Mouse (Mus musculus): ENCODE results near the gene Tpr.

Tpr gene

DNA sequence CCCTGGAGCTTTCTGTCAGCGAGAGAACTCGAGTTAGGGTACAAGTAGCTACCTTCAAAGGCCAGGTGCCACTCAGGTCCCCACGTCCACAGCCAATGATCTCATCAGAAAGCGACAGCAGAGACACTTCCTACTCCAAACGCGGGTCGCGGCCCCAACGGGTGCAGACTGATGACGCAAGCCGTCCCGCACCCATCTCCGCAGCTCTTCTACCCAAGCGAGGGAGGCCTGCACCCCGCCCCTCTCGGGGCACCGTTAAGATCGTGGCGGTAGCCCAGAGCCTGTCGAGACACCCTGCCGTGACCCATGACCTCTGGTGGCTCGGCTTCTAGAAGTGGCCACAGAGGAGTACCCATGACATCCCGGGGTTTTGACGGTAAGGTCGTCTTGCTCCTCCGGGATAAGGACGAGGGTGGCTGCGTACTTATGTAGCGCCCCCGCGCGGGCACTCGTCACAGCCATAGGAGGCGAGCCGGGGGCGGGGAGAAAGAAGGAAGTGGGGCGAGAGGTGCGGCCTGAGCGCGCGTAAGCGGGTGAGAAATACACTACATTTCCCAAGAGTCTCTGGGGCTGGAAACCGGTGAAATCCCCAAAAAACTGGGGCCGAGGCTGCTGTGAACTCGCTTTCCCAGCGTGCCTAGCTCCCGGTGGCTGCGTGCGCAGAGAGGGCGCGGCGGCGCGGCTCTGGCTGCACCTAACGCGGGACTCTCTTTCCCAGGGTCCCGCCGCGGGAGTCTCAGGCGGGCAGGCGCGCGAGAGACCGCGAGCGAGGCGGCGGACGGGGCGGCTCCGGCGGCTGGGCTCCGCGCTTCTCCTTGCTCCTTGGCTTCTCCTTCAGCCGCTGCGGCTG lies at the start of gene Tpr, which contains the start of gene Odr4:
Tpr (plus strand) TSS at position 201 of the 850 bp plus-strand sequence.
Odr4 (minus strand) TSS at position 443 of the 850 bp plus-strand sequence.
- peak; percentile 97 for DNase-seq (ENCODE audit: low spot score)

GRCm38 (mm10) chr1:150360864-150361263 lies 31.8 kb upstream of the Tpr start:
- no peak for DNase-seq (ENCODE audit: low spot score)

- no peak for DNase-seq (ENCODE audit: low spot score)
These were observed 19.7 kb upstream of the Tpr start for GRCm38 (mm10) chr1:150372895-150373294.

DNA sequence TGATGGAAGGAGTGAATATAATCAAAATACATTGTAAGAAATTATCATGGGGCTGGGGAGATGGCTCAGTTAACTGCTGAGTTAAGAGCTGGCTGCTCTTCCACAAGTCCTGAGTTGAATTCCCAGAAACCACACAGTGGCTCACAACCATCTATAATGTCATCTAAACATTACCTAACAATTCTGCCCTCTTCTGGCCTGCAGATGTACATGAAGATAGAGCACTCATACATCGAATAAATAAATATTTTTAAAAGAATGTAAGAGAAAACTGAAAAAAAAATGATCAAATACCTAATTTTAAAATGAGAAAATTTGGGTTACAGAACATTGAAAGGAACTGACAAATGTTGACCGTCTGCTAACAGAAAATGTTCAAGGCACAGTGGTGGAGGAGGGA lies 18.4 kb upstream of the Tpr start:
- DNase-seq (ENCODE audit: low spot score): no peak

GRCm38 (mm10) chr1:150384138-150384537 lies 8.5 kb upstream of the Tpr start:
- DNase-seq (ENCODE audit: low spot score): no peak

DNA sequence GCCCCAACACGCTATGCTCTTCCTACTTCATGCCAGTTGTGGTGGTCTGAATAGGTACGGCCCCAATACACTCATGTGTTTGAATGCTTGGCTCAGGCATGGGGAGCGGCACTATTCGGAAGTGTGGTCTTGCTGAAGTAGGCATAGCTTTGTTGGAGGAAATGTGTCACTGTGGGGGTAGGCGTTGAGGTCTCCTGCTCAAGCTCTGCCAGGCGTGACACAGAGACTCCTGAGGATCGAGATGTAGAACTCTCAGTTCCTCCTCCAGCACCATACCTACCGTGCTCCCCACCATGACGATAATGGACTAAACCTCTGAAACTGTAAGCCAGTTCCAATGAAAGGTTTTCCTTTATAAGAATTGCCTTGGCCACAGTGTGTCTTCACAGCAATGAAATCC lies 5.1 kb upstream of the Tpr start:
- no peak for DNase-seq (ENCODE audit: low spot score)

DNA sequence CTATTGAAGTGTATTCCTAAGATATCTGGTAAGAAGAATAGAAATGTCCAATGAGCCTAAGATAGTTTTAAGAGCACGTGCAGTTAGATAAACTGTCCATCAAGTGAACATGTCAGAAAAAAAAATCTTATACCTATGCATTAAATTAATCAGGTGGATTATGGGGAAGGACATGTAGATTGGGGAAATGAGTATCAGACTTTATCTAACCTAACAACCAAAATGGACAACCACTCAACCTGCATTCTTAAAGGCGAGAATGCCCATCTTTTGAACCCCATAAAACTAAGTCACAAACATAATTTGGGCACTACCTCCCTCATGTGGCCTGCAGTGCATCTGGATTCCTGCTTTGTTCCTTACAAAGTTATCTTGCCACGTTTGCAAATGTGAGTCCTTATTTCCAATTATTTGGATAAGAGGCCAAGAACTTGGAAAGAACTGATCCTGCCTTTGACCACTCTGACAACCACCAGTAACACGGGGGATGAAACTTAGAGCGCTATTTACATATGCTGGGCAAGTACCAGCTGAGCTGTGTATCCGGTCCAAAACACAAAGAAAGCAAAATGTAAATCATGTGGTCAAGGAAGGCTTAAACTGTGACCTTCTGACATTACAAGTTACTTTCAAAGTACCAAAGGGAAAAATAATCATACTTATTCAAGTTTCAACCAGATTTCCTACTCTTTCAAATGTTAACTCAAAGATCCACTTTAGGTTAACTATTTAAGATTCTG lies 3.1 kb upstream of the Tpr start:
- DNase-seq (ENCODE audit: low spot score): no peak

DNA sequence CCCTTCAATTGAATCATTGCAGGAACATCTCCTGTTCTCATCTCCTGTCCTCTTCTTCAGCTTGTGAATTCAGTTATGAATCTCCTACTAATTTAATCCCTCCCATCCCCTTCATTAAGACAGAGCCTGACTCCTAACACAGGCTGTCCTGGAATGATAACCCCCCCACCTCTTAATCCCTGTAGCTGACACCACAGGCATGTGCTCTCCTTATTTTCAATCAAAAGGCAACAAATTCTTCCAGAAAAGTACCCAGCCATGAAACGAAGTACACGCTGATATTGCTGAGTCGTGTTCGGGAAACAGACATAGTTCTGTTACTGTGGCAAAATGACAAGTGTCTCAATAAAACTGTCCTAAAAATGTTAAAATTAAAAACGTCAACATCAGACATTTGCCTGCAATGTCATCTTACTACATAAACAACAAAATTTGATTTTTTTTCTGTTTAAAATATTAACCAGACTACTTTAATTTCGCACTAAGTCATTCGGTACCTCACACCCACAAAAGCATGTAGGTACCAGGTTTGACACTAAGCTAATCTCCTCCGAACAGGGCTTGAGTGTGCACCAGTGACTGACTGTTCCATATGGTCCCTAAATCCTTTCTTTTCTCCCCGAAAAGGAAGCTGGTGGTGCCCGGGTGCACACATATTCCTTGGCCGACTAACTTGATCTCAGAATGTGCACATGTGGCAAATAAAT lies 554 bp upstream of the Tpr start:
- DNase-seq (ENCODE audit: low spot score): no peak

- DNase-seq (ENCODE audit: low spot score): no peak
These were observed 832 bp downstream of the Tpr start for GRCm38 (mm10) chr1:150393488-150393852.

- no peak for DNase-seq (ENCODE audit: low spot score)
These were observed 3.4 kb downstream of the Tpr start for GRCm38 (mm10) chr1:150396001-150396400.

- DNase-seq (ENCODE audit: low spot score): no peak
These were observed 11.3 kb downstream of the Tpr start for GRCm38 (mm10) chr1:150403914-150404313.

- no peak for DNase-seq (ENCODE audit: low spot score)
These were observed 11.9 kb downstream of the Tpr start for GRCm38 (mm10) chr1:150404555-150404954.

- DNase-seq (ENCODE audit: low spot score): no peak
These were observed 14.6 kb downstream of the Tpr start for GRCm38 (mm10) chr1:150407285-150407684.

DNA sequence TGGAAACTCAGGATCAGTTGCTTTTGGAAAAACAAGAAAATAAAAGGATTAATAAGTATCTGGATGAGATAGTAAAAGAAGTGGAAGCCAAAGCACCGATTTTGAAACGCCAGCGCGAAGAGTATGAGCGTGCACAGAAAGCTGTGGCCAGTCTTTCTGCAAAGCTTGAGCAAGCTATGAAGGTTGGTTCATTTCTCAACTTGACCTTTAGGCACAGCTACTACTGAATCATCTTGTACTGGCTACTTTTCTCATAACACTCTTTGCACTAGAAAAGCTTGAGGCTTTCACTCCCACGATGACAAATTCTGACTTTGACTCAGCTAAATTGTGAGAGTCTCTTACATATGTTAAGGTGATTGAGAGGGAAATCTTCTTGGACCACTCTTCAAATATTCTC lies 17.4 kb downstream of the Tpr start:
- no peak for DNase-seq (ENCODE audit: low spot score)

DNA sequence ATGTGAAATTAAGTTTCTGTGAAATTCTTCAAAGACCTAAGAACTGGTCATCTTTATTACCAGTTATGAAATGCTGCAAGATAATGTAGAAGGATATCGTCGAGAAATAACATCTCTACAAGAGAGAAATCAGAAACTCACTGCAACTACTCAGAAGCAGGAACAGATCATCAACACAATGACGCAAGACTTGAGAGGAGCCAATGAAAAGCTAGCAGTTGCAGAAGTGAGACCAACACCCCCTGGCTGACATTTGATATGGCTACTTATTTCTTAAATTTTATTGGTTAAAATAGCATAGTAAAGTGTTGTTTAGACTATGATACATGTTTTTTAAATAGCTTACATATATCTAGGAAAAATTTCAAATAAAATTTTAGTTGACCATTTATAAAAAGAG lies 23.4 kb downstream of the Tpr start:
- DNase-seq (ENCODE audit: low spot score): no peak

DNA sequence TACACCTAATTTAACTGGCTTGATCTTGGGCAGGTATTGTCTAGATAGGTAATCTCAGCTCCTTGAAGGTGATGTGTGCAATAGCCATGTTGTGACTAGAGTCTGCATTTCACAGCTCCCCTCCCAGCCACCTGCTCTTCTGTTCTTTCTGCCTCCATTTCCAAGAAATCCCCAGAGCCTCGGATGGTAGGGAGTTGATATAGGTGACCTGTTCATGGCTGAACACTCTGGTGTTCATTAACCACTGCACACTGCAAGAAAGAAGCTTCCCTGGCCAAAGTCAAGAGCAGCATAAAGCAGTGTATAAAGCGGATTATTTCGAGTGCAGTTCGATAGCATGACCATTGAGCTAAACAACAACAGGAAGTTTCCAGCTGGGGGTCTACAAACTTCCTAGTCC lies 25.8 kb downstream of the Tpr start:
- no peak for DNase-seq (ENCODE audit: low spot score)

- no peak for DNase-seq (ENCODE audit: low spot score)
These were observed 33.0 kb downstream of the Tpr start for GRCm38 (mm10) chr1:150425665-150426064.

DNA sequence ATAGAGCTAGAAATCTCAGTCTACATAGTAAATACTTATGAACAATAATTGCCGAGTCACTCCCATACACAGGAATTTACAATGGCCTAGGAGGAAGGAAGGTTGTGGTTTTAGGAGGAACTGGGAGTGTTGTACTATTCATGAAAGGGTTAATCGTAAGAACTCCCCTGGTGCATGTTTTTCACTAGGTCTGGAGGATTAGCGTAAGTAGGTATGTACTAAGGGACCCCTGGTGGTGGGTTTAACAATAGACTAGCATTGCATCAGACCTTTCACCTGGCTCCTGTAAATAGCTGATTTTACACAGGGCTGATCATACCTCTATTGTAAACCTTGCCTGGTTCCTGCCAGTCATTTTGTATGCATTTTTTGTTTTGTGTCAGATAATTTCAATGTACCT lies 33.6 kb downstream of the Tpr start:
- DNase-seq (ENCODE audit: low spot score): no peak

DNA sequence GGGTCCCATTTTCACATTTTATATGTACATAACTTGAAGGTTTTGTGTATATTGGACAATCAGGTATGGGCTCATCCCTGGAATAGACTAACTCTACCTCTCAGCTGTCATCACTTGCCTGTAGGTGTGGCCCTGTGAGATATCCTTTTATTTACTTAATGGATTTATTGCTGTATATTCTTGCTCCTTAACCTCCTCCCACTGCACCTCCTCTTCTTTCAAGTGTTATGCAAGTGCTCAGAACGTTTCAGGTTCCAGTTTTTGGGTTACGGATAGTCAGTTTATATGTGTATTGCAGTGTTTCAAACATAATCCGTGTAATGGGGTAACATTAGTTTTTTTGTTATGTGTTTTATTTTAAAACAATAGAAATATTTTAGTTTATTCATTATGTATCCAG lies 46.0 kb downstream of the Tpr start:
- DNase-seq (ENCODE audit: low spot score): no peak

GRCm38 (mm10) chr1:150441731-150442130 lies 49.1 kb downstream of the Tpr start:
- no peak for DNase-seq (ENCODE audit: low spot score)

GRCm38 (mm10) chr1:150458977-150459376 lies 66.3 kb downstream of the Tpr start:
- no peak for DNase-seq (ENCODE audit: low spot score)

- DNase-seq (ENCODE audit: low spot score): no peak
These were observed 67.0 kb downstream of the Tpr start for GRCm38 (mm10) chr1:150459599-150459998.

GRCm38 (mm10) chr1:150460595-150460994 lies 68.0 kb downstream of the Tpr start:
- no peak for DNase-seq (ENCODE audit: low spot score)

Data from urinary bladder, postnatal 25 days (tissue).